Mouse (Mus musculus) kidney, embryonic 16.5 days (tissue): ENCODE measurements around the gene Mettl21c. TPM values are rescaled to one million over a fixed set of nuclear protein-coding genes. Genes with fewer than 3 reads are reported as not detected.
"Not testable (repeated sequence)": the region's sequence is repeated elsewhere in the genome, so short reads cannot be mapped to it uniquely, and the experiment has no call there.

ENCODE experiments used
- ATAC-seq: fragments of 200-750 bp; cut with Nextera tagmentation; 2 replicates; pipeline ENCODE4 v1.8.0; 2017; ENCODE audit warnings: moderate TSS enrichment; ENCODE audit not compliant: low FRiP score, low TSS enrichment
- H3K27ac ChIP-seq: fragments of 300-500 bp; sonication (generic); 2 replicates; pipeline ENCODE4 v1.5.1; 2014; ENCODE audit warnings: low read length
- H3K27me3 ChIP-seq: fragments of 300-500 bp; sonication (generic); 2 replicates; pipeline ENCODE4 v1.6.1; 2014; ENCODE audit warnings: low read length, control low read depth, mixed read lengths; ENCODE audit not compliant: insufficient read depth
- H3K36me3 ChIP-seq: fragments of 300-500 bp; sonication (generic); 2 replicates; pipeline ENCODE4 v1.6.1; 2014; ENCODE audit warnings: low read length, control low read depth, mixed read lengths; ENCODE audit not compliant: insufficient read depth
- H3K4me1 ChIP-seq: fragments of 300-500 bp; sonication (generic); 2 replicates; pipeline ENCODE4 v1.6.1; 2014; ENCODE audit warnings: low read length, control low read depth, mixed read lengths; ENCODE audit not compliant: insufficient read depth
- H3K4me2 ChIP-seq: fragments of 300-500 bp; sonication (generic); replicated peaks from 2 replicates; pipeline ENCODE4 v1.6.1; 2014; ENCODE audit warnings: low read depth, low read length
- H3K4me3 ChIP-seq: fragments of 300-500 bp; sonication (generic); 2 replicates; pipeline ENCODE4 v1.5.1; 2014; ENCODE audit warnings: mild to moderate bottlenecking, low read length
- H3K9ac ChIP-seq: fragments of 300-500 bp; sonication (generic); replicated peaks from 2 replicates; pipeline ENCODE4 v1.6.1; 2014; ENCODE audit warnings: low read length
- H3K9me3 ChIP-seq: fragments of 300-500 bp; sonication (generic); 2 replicates; pipeline ENCODE4 v1.6.1; 2016; ENCODE audit warnings: low read length, control low read depth
- WGBS: fragments of 180-500 bp; shearing (Covaris S2); extraction: QIAGEN DNeasy Blood & Tissue Kit; methylation state at CpG from one replicate; pipeline ENCODE4 v1.1.7; 2014; 5-methylcytosine and 5-hydroxymethylcytosine counted together
- polyA plus RNA-seq: library from polyadenylated mRNA; unstranded; fragments of >200 nt; fragmentation: Nextera tagmentation; extraction: Ambion mirVana; gene quantifications from 2 replicates; pipeline ENCODE4 v1.2.1, GENCODE M21; 2015

Gene Mettl21c
- polyA plus RNA-seq: 0.24 and 0.36 TPM in 2 replicates

DNA sequence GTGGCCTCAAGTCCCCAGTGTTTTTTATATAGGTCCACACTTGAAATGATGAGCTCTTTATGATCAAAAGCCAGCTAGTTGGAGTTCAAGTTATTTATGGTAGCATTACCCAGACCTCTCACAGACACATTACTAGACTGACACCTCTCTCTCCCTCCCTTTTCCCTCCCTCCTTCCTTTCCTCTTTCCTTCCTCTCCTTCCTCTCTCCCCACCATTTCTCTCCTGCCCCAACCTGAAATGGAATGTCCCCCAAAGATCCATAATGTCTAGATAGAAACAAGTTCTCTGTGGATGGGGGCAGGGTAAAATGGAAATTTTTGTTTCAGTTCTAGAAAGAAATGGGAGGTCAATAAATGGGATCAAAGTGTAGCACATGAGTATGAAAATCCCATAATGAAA lies at the start of gene Mettl21c:
Gene Mettl21c (minus strand): TSS at position 101 of the 400 bp plus-strand sequence.
- Histone ChIP-seq H3K9me3 (no peaks in the 10 kb centered on the region), H3K27ac (no peak within 1 kb of the TSS), H3K9ac (no peak within 1 kb of the TSS), H3K4me1 (no peaks in the 10 kb centered on the region), H3K27me3 (no peaks in the 10 kb centered on the region), H3K36me3 (no peaks in the 10 kb centered on the region), H3K4me3 (no peak within 1 kb of the TSS), H3K4me2 (no peak within 1 kb of the TSS)
- ATAC-seq: no peak

DNA sequence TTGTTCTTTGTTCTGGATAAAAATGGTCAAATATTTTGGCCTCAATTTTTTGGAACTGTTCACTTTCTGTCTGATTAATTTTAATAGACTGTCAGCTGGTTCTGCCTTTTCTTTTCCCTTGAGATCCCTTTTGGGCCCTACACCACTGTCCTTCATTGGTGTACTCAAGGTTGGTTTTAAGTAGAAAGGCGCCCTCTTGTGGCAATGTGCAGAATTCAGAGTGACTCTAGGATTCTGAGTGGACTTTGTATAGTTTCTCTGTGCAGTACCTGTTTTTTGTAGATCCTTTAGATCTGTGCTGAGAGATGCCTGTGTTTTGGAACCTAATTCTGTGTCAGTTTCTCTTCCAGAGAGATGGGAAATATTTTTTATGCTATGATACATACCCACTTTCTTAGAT lies 44.8 kb upstream of the Mettl21c start:
- ATAC-seq: no peak
- H3K4me1 ChIP-seq: no peaks in the 10 kb centered on the region
- no peaks in the 10 kb centered on the region for H3K27me3 ChIP-seq
- no peaks in the 10 kb centered on the region for H3K36me3 ChIP-seq
- H3K4me2 ChIP-seq: no peak overlapping the region
- no peak overlapping the region for H3K4me3 ChIP-seq
- no peak overlapping the region for H3K27ac ChIP-seq
- 0% methylated on average over 1 of the region's 1 CpGs for WGBS
- H3K9me3 ChIP-seq: no peaks in the 10 kb centered on the region
- H3K9ac ChIP-seq: no peak overlapping the region

DNA sequence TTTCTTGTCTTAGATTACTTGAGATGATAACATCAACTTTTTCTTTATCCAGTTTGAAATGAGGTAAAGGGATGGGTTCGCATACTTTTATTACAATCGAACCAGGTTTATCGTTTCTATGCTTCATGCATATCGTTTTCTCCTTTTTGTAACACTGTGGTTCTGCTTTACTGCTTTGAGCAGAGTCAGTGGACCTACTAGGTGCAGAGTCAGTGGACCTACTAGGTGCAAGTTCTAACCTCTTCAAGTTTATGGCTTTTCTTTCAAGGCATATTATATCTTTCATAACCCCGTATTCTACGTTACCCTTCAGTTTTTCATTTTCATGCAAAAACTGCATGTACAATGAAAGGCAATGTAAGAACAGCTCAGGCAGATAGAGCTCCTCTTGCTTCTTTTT lies 43.6 kb upstream of the Mettl21c start:
- no peak overlapping the region for H3K9ac ChIP-seq
- H3K27ac ChIP-seq: no peak overlapping the region
- no peaks in the 10 kb centered on the region for H3K9me3 ChIP-seq
- no peak overlapping the region for H3K4me3 ChIP-seq
- no peaks in the 10 kb centered on the region for H3K4me1 ChIP-seq
- 96% methylated on average over 6 of the region's 6 CpGs for WGBS
- no peak overlapping the region for H3K4me2 ChIP-seq
- H3K27me3 ChIP-seq: no peaks in the 10 kb centered on the region
- ATAC-seq: no peak
- no peaks in the 10 kb centered on the region for H3K36me3 ChIP-seq

DNA sequence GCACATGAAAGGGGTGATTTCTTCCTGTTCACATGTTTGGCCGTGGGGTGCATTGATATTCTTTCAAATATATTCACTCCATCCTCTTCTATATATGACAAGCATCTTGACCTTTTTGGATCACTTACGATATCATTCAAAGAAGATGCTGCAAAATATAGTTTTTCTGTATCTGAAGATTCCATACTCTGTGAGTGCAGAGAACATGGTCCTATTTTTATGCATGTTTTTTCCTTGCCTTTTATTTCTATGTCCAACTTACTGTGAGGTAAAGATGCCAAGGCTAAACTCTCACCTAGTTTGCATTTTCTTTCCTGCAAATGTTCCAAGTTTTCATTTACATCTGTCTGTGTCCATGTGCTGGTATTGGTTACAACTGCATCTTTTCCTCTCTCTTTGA lies 42.0 kb upstream of the Mettl21c start, which contains the start of gene Gm8251:
Gene Gm8251 (minus strand): TSS at position 101 of the 400 bp plus-strand sequence.
- Histone ChIP-seq H3K9me3 (no peaks in the 10 kb centered on the region), H3K36me3 (no peaks in the 10 kb centered on the region), H3K4me3 (no peak within 1 kb of the TSS), H3K27ac (no peak within 1 kb of the TSS), H3K4me2 (no peak within 1 kb of the TSS), H3K4me1 (no peaks in the 10 kb centered on the region), H3K9ac (no peak within 1 kb of the TSS), H3K27me3 (no peaks in the 10 kb centered on the region)
- no peak for ATAC-seq
- WGBS: 92% methylated on average over 2 of the region's 2 CpGs

DNA sequence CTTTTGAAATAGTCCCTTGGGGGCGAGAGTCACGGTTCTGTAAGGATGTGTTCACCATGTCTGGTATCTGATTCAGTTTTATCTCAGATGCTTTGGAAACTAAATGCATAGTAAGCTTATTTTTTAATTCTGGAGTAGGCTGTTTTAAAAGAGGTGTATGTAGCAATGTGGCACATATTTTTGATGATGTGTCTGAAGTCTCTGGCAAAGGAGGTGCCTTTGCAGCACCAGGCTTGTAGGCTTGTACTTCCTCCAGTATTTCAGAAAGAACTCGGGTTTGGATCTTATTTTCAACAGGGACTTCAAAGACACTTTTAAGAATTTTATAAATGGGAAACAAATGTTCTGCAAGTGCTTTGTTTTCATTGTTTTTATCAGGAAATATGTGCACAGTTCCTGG lies 38.0 kb upstream of the Mettl21c start:
- H3K4me3 ChIP-seq: no peak overlapping the region
- no peaks in the 10 kb centered on the region for H3K9me3 ChIP-seq
- no peaks in the 10 kb centered on the region for H3K4me1 ChIP-seq
- ATAC-seq: no peak
- H3K36me3 ChIP-seq: no peaks in the 10 kb centered on the region
- no peaks in the 10 kb centered on the region for H3K27me3 ChIP-seq
- H3K9ac ChIP-seq: no peak overlapping the region
- WGBS: 87% methylated on average over 3 of the region's 3 CpGs
- H3K27ac ChIP-seq: no peak overlapping the region
- no peak overlapping the region for H3K4me2 ChIP-seq

DNA sequence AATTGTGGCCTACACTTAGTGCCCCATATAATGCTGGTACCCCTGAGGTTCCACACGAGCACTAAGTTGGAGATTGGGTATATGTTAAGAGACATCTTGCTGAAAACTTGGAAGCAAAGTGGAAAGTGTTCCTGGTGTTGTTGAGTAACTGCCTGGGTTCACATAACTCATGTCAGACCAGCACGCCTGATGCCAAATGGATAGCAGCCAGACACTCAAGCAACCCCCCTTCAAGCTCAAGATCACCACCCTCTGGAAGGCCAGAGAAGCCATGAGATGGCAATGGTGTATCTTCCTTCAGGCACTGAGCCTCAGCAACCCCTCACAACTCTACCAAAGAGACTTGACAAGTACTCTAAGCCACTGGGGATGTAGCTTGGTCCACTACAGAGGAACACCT lies 26.7 kb upstream of the Mettl21c start:
- H3K27me3 ChIP-seq: no peaks in the 10 kb centered on the region
- H3K9ac ChIP-seq: no peak overlapping the region
- H3K4me2 ChIP-seq: no peak overlapping the region
- H3K9me3 ChIP-seq: no peaks in the 10 kb centered on the region
- ATAC-seq: no peak
- 66% methylated on average over 2 of the region's 2 CpGs for WGBS
- H3K36me3 ChIP-seq: no peaks in the 10 kb centered on the region
- no peaks in the 10 kb centered on the region for H3K4me1 ChIP-seq
- no peak overlapping the region for H3K27ac ChIP-seq
- no peak overlapping the region for H3K4me3 ChIP-seq

DNA sequence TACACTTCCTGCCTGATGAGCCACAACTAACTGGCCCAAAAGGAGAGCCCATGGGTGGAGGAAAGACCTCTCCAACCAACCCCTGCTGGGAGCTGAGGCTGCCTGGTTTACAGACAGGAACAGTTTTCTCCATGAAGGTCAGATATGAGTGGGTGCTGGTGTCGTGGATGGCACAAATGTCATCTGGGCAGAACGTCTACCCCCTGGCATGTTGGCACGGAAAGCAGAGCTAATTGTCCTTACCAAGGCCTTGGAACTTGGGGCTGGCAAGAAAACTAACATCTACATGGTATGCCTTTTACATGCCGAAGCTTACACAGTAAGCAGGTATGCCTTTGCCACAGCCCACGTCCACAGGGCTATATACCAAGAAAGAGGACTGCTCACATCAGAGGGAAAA lies 25.9 kb upstream of the Mettl21c start:
- WGBS: 82% methylated on average over 5 of the region's 5 CpGs
- not testable (repeated sequence) for H3K27ac ChIP-seq, H3K36me3 ChIP-seq, H3K9me3 ChIP-seq, ATAC-seq, H3K4me3 ChIP-seq, H3K27me3 ChIP-seq, H3K4me2 ChIP-seq, H3K4me1 ChIP-seq, H3K9ac ChIP-seq

DNA sequence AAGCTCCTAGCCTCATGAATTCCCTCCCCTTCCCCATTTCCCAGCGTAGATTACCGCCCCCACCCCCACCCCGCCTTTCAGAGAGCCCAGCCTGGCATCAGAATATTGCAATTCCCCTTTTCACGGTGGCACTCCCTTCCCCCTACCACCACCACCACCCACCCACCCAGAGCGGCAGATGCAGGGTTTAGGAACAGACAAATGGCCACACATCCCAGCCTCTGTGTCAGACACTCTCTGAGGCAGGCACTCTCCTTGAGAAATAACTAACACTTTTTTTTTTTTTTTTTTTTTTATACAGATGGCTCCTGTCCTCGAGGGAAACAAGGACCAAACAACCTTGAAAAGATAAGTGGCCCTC lies 22.7 kb upstream of the Mettl21c start:
- Histone ChIP-seq H3K4me2 (peak overlapping the region; percentile 75), H3K4me3 (peak overlapping the region; percentile 54), H3K9ac (peak overlapping the region; percentile 73), H3K27ac (no peak overlapping the region), H3K36me3 (no peaks in the 10 kb centered on the region), H3K27me3 (no peaks in the 10 kb centered on the region), H3K9me3 (no peaks in the 10 kb centered on the region), H3K4me1 (no peaks in the 10 kb centered on the region)
- 2% methylated on average over 6 of the region's 6 CpGs for WGBS
- peak; percentile 67; the same call in 1 of the 2 replicates for ATAC-seq

DNA sequence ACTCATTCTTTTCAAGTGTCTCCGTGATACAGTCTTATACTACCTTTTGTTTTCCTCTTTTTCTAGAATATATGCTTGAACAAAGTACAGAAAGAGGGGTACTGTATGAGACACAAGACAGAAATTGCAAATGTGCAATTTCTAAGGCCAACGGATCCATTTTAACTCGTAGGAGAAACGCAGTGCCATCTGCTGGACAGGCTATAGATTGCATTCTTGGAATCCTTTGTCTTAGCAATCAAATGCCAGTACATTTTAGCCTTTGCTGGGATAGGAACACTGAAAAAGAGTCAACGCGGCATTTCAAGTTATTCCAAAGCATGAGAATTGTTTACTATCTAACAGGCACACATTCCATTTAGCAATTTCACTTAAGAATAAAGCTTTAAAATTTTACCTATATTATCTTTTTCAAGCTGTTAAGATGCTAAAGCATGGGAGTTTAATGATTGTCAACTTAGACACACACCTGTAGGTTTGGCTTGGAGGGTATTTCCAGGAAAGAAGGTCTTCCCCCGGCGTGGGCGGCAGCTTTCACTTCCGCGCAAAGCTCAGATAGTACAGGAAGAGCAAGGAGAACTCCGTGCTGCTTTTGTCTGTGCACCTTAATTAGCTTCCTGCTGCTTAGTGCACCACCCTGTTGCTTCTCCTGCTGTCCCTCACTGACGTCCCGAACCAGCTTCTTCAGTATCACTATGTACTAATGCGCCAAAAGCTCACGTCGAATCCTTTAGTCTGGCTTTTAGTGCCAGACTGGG lies 22.1 kb upstream of the Mettl21c start:
- Histone ChIP-seq H3K9me3 (no peaks in the 10 kb centered on the region), H3K27me3 (no peaks in the 10 kb centered on the region), H3K36me3 (no peaks in the 10 kb centered on the region), H3K27ac (no peak overlapping the region), H3K4me3 (peak overlapping the region; percentile 54), H3K4me1 (no peaks in the 10 kb centered on the region), H3K4me2 (peak overlapping the region; percentile 75), H3K9ac (peak overlapping the region; percentile 73)
- WGBS: 1% methylated on average over 17 of the region's 17 CpGs
- ATAC-seq: peak; percentile 77; the same call in 1 of the 2 replicates

DNA sequence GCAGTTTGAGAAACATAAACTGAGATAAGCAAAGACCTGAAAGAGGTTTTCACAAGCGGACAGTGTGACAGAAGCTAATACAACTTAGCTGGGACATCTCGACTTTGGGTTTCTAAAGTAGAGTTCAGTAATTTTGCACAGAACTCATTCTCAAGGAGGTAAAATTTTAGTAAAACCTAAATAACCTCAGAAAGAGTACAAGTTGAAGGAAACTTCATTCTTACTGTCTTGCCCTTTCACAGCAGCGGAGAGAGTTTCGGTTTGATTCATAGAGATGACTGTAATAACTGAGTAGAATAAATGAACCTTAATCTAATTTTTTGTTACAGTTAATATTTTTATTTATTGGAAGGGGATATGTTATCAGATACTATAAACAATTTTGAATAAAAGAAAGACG lies 13.1 kb upstream of the Mettl21c start:
- H3K27ac ChIP-seq: no peak overlapping the region
- no peak overlapping the region for H3K4me3 ChIP-seq
- H3K9me3 ChIP-seq: no peaks in the 10 kb centered on the region
- no peaks in the 10 kb centered on the region for H3K4me1 ChIP-seq
- H3K27me3 ChIP-seq: no peaks in the 10 kb centered on the region
- ATAC-seq: no peak
- no peak overlapping the region for H3K9ac ChIP-seq
- H3K4me2 ChIP-seq: no peak overlapping the region
- WGBS: 90% methylated on average over 5 of the region's 5 CpGs
- H3K36me3 ChIP-seq: no peaks in the 10 kb centered on the region
